Mouse (Mus musculus): ENCODE measurements around the gene Abcb11. TPM values are rescaled to one million over a fixed set of nuclear protein-coding genes. Genes with fewer than 3 reads are reported as not detected.

The Abcb11 gene
- polyA plus RNA-seq, 1 experiment from 2014 or later = 0.13 TPM

DNA sequence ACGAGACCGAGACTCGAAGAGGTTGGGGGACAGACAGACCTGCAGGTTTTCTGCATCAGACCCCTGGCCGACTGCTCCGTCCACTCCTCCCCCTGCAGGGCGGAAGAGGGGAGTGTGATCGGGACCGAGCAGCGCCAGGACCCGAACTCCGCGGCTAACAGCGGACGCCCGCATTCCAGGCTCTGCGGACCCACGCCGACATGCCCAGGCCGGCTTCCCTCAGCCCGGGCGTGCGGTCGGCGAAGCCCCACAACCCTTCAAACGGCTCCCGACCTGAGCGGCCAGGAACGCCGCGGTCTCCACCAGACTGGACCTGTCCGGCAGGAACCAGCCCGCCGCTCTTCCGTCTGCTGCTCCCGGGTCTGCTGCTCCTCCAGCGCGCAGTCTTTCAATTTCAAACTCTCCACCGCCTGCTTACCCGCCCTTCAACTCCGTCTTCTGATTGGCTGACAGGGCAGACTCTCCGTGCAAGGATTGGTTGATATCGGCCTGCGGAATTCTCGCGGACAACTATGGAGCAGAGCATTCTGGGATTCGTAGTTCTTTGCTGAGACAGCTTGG is 136.5 kb downstream of the Abcb11 start, which contains the start of gene Spc25:
Gene Spc25, minus strand, starts transcription at position 404 of the 561 bp plus-strand sequence.
- TF ChIP-seq EP300 (IDR thresholded peaks at IDR 0.05) = no peak
- TF ChIP-seq CTCF (IDR thresholded peaks at IDR 0.05) = no peak; the same call in 1 of the 2 replicates
- peak within 1 kb of the TSS; percentile 81 for H3K4me3 ChIP-seq (ENCODE audit: low read depth, low read length)
- 1% methylated on average over 45 of the region's 46 CpGs for WGBS
- H3K36me3 ChIP-seq (ENCODE audit: insufficient read depth, low read length) = no peaks in the 10 kb centered on the region
- H3K4me2 ChIP-seq (replicated peaks; ENCODE audit: low read depth, low read length) = peak within 1 kb of the TSS; percentile 95
- no peaks in the 10 kb centered on the region for H3K27me3 ChIP-seq (replicated peaks; ENCODE audit: insufficient read depth, low read length)
- peak within 1 kb of the TSS; percentile 55 for H3K9ac ChIP-seq (replicated peaks; ENCODE audit: low read depth)
- ATAC-seq (peak; percentile 100), DNase-seq (ENCODE audit: low spot score) (peak; percentile 99)
- H3K4me1 ChIP-seq (ENCODE audit: insufficient read depth, low read depth, low read length) = 0 out of 2 replicates have a peak, but pooled peaks cover 3% of the 10 kb centered on the region
- H3K27ac ChIP-seq (ENCODE audit: low read length) = no peak within 1 kb of the TSS
- no peaks in the 10 kb centered on the region for H3K9me3 ChIP-seq (ENCODE audit: low read length)

DNA sequence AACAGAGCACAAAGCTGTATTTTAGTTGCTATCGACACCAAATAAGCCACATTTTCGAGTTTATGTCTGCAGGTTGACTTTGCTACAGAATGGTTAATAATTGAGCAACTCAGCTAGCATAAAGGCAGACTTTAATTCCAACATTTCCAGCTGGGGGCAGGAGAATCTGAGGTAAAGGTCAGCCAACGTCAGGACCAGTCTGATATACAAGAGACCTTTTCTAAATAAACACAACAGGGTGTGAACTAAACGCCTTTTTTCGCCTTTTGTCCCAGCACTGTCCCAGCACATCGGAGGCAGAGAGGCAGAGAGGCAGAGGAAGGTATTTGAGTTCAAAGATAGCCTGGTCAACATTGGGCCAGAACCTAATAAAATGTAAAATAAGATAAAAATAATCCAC is 137.2 kb downstream of the Abcb11 start:
- no peak for TF ChIP-seq EP300 (IDR thresholded peaks at IDR 0.05)
- TF ChIP-seq CTCF (IDR thresholded peaks at IDR 0.05) = no peak
- no peak for ATAC-seq
- Histone ChIP-seq H3K27me3 (replicated peaks; ENCODE audit: insufficient read depth, low read length) (no peaks in the 10 kb centered on the region), H3K27ac (ENCODE audit: low read length) (no peak overlapping the region), H3K4me2 (replicated peaks; ENCODE audit: low read depth, low read length) (peak overlapping the region; percentile 95), H3K9ac (replicated peaks; ENCODE audit: low read depth) (0 out of 2 replicates have a peak overlapping the region, but pooled peaks have one; percentile 55), H3K4me3 (ENCODE audit: low read depth, low read length) (peak overlapping the region; percentile 81), H3K36me3 (ENCODE audit: insufficient read depth, low read length) (no peaks in the 10 kb centered on the region), H3K4me1 (ENCODE audit: insufficient read depth, low read depth, low read length) (0 out of 2 replicates have a peak, but pooled peaks cover 3% of the 10 kb centered on the region), H3K9me3 (ENCODE audit: low read length) (no peaks in the 10 kb centered on the region)
- 10% methylated on average over 6 of the region's 6 CpGs for WGBS
- DNase-seq (ENCODE audit: low spot score) = no peak

DNA sequence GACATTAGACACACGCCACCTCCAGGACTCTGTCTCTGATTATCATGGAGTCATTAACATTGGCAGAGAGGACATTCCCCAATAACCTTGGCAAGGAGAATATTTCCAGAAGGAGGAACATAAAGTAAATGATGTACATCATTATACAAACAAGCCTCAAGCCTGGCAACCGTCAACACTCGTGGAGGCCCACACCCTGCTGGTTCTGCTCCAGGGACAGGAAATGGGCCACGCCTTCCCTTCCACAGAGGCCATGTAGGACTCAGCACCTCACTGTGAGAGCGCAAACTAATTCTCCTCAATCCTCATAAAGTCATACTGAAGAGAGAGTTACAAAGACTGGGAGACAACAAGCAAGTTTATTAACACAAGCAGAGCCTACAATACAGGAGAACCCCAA is 148.9 kb downstream of the Abcb11 start:
- Histone ChIP-seq H3K36me3 (ENCODE audit: insufficient read depth, low read length) (no peaks in the 10 kb centered on the region), H3K9me3 (ENCODE audit: low read length) (no peaks in the 10 kb centered on the region; the same call in 1 of the 2 replicates), H3K9ac (replicated peaks; ENCODE audit: low read depth) (no peak overlapping the region), H3K4me3 (ENCODE audit: low read depth, low read length) (no peak overlapping the region), H3K27me3 (replicated peaks; ENCODE audit: insufficient read depth, low read length) (no peaks in the 10 kb centered on the region), H3K27ac (ENCODE audit: low read length) (no peak overlapping the region), H3K4me1 (ENCODE audit: insufficient read depth, low read depth, low read length) (no peaks in the 10 kb centered on the region), H3K4me2 (replicated peaks; ENCODE audit: low read depth, low read length) (no peak overlapping the region)
- no peak for TF ChIP-seq CTCF (IDR thresholded peaks at IDR 0.05)
- TF ChIP-seq EP300 (IDR thresholded peaks at IDR 0.05) = 0 out of 2 replicates have a peak, but pooled peaks have one; percentile 18
- DNase-seq (ENCODE audit: low spot score) (peak; percentile 6), ATAC-seq (peak; percentile 48; the same call in 1 of the 2 replicates)
- 63% methylated on average over 5 of the region's 5 CpGs for WGBS

DNA sequence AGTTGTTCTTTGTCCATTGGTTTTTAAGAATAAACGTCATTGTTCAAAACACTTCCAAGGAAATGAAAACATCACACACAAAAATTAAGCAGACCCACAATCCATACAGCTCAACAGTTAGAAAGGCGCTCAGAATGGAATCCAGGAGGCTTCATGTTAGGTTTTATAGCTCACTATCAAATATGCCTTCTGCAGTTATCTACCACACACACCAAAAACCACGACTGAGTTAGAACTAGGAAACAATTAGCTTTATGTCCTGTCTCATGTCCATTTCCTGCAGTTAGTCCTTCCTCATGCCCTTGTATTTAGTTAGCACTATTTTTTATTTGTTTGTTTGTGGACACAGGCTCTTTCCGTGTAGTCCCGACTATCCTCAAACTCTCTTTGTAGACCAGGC is 151.4 kb downstream of the Abcb11 start:
- TF ChIP-seq EP300 (IDR thresholded peaks at IDR 0.05) = no peak
- TF ChIP-seq CTCF (IDR thresholded peaks at IDR 0.05) = no peak
- 77% methylated on average over 5 of the region's 5 CpGs for WGBS
- Histone ChIP-seq H3K4me3 (ENCODE audit: low read depth, low read length) (no peak overlapping the region), H3K4me1 (ENCODE audit: insufficient read depth, low read depth, low read length) (no peaks in the 10 kb centered on the region), H3K27ac (ENCODE audit: low read length) (no peak overlapping the region), H3K9me3 (ENCODE audit: low read length) (no peaks in the 10 kb centered on the region; the same call in 1 of the 2 replicates), H3K27me3 (replicated peaks; ENCODE audit: insufficient read depth, low read length) (no peaks in the 10 kb centered on the region), H3K36me3 (ENCODE audit: insufficient read depth, low read length) (no peaks in the 10 kb centered on the region), H3K4me2 (replicated peaks; ENCODE audit: low read depth, low read length) (no peak overlapping the region), H3K9ac (replicated peaks; ENCODE audit: low read depth) (no peak overlapping the region)
- ATAC-seq (no peak), DNase-seq (ENCODE audit: low spot score) (no peak)

DNA sequence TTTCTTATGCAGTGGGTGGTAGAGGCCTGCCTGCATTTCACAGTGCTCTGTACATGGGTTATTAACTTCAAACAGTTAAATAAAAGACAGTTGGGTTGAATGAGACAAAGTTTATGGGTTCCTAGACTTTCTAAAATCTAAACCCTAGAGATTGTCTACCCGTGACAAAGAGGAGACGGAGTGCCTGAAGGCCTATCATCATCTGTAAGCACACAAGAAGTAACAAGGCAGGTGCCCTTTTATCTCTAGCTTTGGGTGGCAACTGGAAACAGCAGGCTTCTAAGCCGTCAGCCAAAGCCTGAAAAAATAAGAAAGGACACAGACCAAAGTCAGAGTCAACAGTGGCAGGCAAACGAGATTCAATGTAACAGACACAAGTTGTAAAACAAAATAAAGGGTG is 153.2 kb downstream of the Abcb11 start:
- 77% methylated on average over 4 of the region's 4 CpGs for WGBS
- H3K4me3 ChIP-seq (ENCODE audit: low read depth, low read length) = no peak overlapping the region
- no peak for ATAC-seq

DNA sequence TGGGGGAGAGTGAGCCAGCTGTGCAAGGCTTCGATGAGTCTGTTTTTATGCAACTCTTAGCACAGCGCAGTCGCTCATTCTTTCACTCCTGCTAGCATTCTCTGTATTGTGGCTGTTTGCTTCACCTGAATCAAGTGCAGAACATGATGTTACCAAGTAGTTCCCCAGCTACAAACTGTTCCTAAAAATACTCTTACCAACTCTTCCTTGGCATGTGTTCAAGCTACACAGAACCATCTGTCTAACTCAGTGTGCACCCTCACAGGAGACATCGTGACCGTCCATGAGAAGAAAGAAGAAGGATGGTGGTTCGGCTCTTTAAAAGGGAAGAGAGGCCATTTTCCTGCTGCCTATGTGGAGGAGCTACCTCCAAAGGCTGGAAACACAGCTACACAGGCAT is 153.7 kb downstream of the Abcb11 start:
- Histone ChIP-seq H3K4me2 (replicated peaks; ENCODE audit: low read depth, low read length) (no peak overlapping the region), H3K9ac (replicated peaks; ENCODE audit: low read depth) (no peak overlapping the region), H3K27ac (ENCODE audit: low read length) (no peak overlapping the region), H3K4me1 (ENCODE audit: insufficient read depth, low read depth, low read length) (no peaks in the 10 kb centered on the region), H3K9me3 (ENCODE audit: low read length) (no peaks in the 10 kb centered on the region; the same call in 1 of the 2 replicates), H3K36me3 (ENCODE audit: insufficient read depth, low read length) (no peaks in the 10 kb centered on the region), H3K4me3 (ENCODE audit: low read depth, low read length) (no peak overlapping the region), H3K27me3 (replicated peaks; ENCODE audit: insufficient read depth, low read length) (no peaks in the 10 kb centered on the region)
- 88% methylated on average over 6 of the region's 6 CpGs for WGBS
- TF ChIP-seq EP300 (IDR thresholded peaks at IDR 0.05) (no peak), CTCF (IDR thresholded peaks at IDR 0.05) (no peak)
- DNase-seq (ENCODE audit: low spot score) = no peak
- ATAC-seq = no peak

More for the DNA sequence above, 153.2 kb downstream of the Abcb11 start:
- DNase-seq (ENCODE audit: low spot score) = no peak
- Histone ChIP-seq H3K9ac (replicated peaks; ENCODE audit: low read depth) (no peak overlapping the region), H3K36me3 (ENCODE audit: insufficient read depth, low read length) (no peaks in the 10 kb centered on the region), H3K27me3 (replicated peaks; ENCODE audit: insufficient read depth, low read length) (no peaks in the 10 kb centered on the region), H3K27ac (ENCODE audit: low read length) (no peak overlapping the region), H3K4me1 (ENCODE audit: insufficient read depth, low read depth, low read length) (no peaks in the 10 kb centered on the region), H3K9me3 (ENCODE audit: low read length) (no peaks in the 10 kb centered on the region; the same call in 1 of the 2 replicates), H3K4me2 (replicated peaks; ENCODE audit: low read depth, low read length) (no peak overlapping the region)
- no peak for TF ChIP-seq EP300 (IDR thresholded peaks at IDR 0.05)
- TF ChIP-seq CTCF (IDR thresholded peaks at IDR 0.05) = no peak

Other genes starting within 250 kb of the Abcb11 start
- 47.2 and 48.0 TPM in 2 replicates for gene Nostrin, start 206.8 kb downstream of the Abcb11 start, polyA plus RNA-seq (2015; fragmentation: Nextera tagmentation; extraction: Ambion mirVana)
- gene Spc25, start 136.4 kb downstream of the Abcb11 start, polyA plus RNA-seq (2015; fragmentation: Nextera tagmentation; extraction: Ambion mirVana) = 11.1 and 15.5 TPM in 2 replicates
- gene G6pc2, start 131.5 kb downstream of the Abcb11 start, polyA plus RNA-seq (2015; fragmentation: Nextera tagmentation; extraction: Ambion mirVana) = not detected in 2 replicates
- gene Dhrs9, start 37.8 kb upstream of the Abcb11 start, polyA plus RNA-seq (2015; fragmentation: Nextera tagmentation; extraction: Ambion mirVana) = 0.10 and 0.14 TPM in 2 replicates
- 1.1 and 2.4 TPM in 2 replicates for gene Lrp2, start 243.4 kb upstream of the Abcb11 start, polyA plus RNA-seq (2015; fragmentation: Nextera tagmentation; extraction: Ambion mirVana)

Data from lung, postnatal 0 days (tissue).